Mouse (Mus musculus) liver, embryonic 14.5 days (tissue): ENCODE measurements around the gene Zfp512b.

Experiments
- CTCF ChIP-seq: IDR thresholded peaks from 2 replicates; pipeline ENCODE4 v1.5.1; 2016; ENCODE audit warnings: antibody characterized with exemption, low read depth, control low read depth
- EP300 ChIP-seq: IDR thresholded peaks from 2 replicates; pipeline ENCODE4 v1.6.1; 2016; ENCODE audit warnings: antibody characterized with exemption, low read depth

DNA sequence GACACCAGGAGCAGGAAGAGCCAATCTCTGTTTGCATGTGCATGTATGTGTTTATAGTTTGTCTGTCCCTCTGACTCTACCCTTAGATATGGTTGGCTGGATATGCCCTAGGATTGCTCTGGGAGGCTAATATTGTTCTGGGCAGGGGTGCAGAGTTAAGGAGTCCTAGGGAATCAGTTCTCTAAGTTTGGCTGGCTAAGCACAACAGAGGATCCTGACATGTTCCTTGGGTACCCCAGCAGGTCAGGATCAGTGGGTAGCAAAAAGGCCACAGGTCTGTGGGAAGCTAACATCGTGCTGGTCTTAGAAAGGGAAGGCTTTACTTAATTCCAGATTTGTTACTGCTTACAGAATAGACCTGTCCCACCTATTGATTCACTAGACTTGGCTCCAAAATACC lies 12.9 kb downstream of the Zfp512b start:
- TF ChIP-seq CTCF (no peak), EP300 (no peak)
